Mouse (Mus musculus): Measurements from ENCODE around the gene Asb5. TPM values are rescaled to one million over a fixed set of nuclear protein-coding genes. Genes with fewer than 3 reads are reported as not detected.
A peak's percentile ranks its signal among the peaks of the same experiment; 100 is the strongest.

The Asb5 gene
- total and polyA plus RNA-seq, 3 experiments, result not detected

- TF ChIP-seq CTCF (conservative IDR thresholded peaks at IDR 0.05 in 1 of 2, IDR thresholded peaks at IDR 0.05 in 1 of 2; ENCODE audit: low read depth in 2 of 2, low read length in 2 of 2) (peak in 1 of 2 experiments; percentile 63; a peak in 2 of 4 replicates), RCOR1 (conservative IDR thresholded peaks at IDR 0.05; ENCODE audit: low read depth, low read length) (no peak), CHD1 (IDR thresholded peaks at IDR 0.05; ENCODE audit: low read depth, low read length) (no peak), KAT2A (IDR thresholded peaks at IDR 0.05; ENCODE audit: insufficient replicate concordance, low read length) (no peak), MAZ (IDR thresholded peaks at IDR 0.05; ENCODE audit: low read depth, low read length) (no peak), GABPA (IDR thresholded peaks at IDR 0.05; ENCODE audit: insufficient replicate concordance, low read depth, low read length) (no peak)
Measured at GRCm38 (mm10) chr8:54581436-54581835, 52.1 kb downstream of the Asb5 start (continued).

DNA sequence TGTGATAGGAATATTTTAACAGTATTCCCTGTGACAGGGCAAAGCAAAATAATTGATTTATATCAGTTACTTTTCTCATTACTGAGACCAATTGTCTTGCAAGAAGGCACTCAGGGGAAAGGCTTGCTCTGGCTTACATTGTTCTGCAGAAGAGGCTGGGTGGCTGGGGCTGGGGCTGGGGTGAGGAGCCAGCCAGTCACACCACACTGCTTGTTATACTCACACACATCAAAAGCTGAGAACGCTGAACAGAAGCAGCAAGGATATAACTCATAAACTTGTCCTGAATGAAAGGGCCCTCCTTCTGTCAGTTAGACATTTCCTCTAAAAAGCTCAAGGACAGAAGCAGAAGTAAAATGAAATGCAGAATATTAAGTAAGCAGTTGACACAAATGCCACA lies 53.5 kb downstream of the Asb5 start:
- dilution Hi-C loops (cut with MboI; ENCODE audit: extremely low pct_ligation_motif_present, extremely low pct_unique_long_range_greater_than_20kb, low sequenced_read_pairs) (no loop called here), in situ Hi-C loops (cut with MboI; ENCODE audit: low pct_ligation_motif_present, low pct_unique_long_range_greater_than_20kb, low sequenced_read_pairs) (no loop called here)
- peaks cover 2% of the 10 kb centered on the region for H3K9me3 ChIP-seq (replicated peaks; ENCODE audit: low read length)
- no peaks in the 10 kb centered on the region for H3K36me3 ChIP-seq (replicated peaks in 1 of 2; ENCODE audit: control insufficient read depth in 1 of 2, insufficient read depth in 1 of 2, low read length in 1 of 2)
- no peaks in the 10 kb centered on the region for H3K79me2 ChIP-seq (replicated peaks; ENCODE audit: control insufficient read depth, extremely low read depth, insufficient read depth, poor library complexity, severe bottlenecking)
- H3K27me3 ChIP-seq (replicated peaks), result no peaks in the 10 kb centered on the region
- H3K4me1 ChIP-seq (ENCODE audit: control insufficient read depth in 1 of 2, insufficient read depth in 2 of 2), result no peaks in the 10 kb centered on the region
- H3K4me3 ChIP-seq (replicated peaks in 1 of 3; ENCODE audit: low read depth in 2 of 3, low read length in 2 of 3, poor library complexity in 1 of 3), result no peak overlapping the region
- TF ChIP-seq IRF4 (IDR thresholded peaks at IDR 0.05; ENCODE audit: low read depth, low read length) (no peak), E2F4 (IDR thresholded peaks at IDR 0.05; ENCODE audit: insufficient replicate concordance, low read depth, low read length) (no peak), SMC3 (IDR thresholded peaks at IDR 0.05; ENCODE audit: low read depth, low read length) (no peak), ZNF384 (IDR thresholded peaks at IDR 0.05; ENCODE audit: low read depth, low read length) (no peak)
- no peak overlapping the region for H3K4me2 ChIP-seq (ENCODE audit: insufficient read depth, low read depth, poor library complexity, severe bottlenecking)
- no peak for DNase-seq (ENCODE audit: extremely low read depth)
- H3K9ac ChIP-seq (ENCODE audit: insufficient read depth, low read depth), result no peak overlapping the region
- no peak overlapping the region for H3K27ac ChIP-seq (ENCODE audit: insufficient read depth, low read depth)

- Histone ChIP-seq H3K4me1 (ENCODE audit: control insufficient read depth in 1 of 2, insufficient read depth in 2 of 2) (peaks cover 0 to 4% of the 10 kb centered on the region in 2 experiments; a peak in 1 of 4 replicates), H3K27ac (ENCODE audit: insufficient read depth, low read depth) (no peak overlapping the region), H3K79me2 (replicated peaks; ENCODE audit: control insufficient read depth, extremely low read depth, insufficient read depth, poor library complexity, severe bottlenecking) (no peaks in the 10 kb centered on the region), H3K9ac (ENCODE audit: insufficient read depth, low read depth) (no peak overlapping the region), H3K4me2 (ENCODE audit: insufficient read depth, low read depth, poor library complexity, severe bottlenecking) (no peak overlapping the region), H3K4me3 (replicated peaks in 1 of 3; ENCODE audit: low read depth in 2 of 3, low read length in 2 of 3, poor library complexity in 1 of 3) (no peak overlapping the region), H3K27me3 (replicated peaks) (no peaks in the 10 kb centered on the region), H3K9me3 (replicated peaks; ENCODE audit: low read length) (no peaks in the 10 kb centered on the region), H3K36me3 (replicated peaks in 1 of 2; ENCODE audit: control insufficient read depth in 1 of 2, insufficient read depth in 1 of 2, low read length in 1 of 2) (no peaks in the 10 kb centered on the region)
- no peak for DNase-seq (ENCODE audit: extremely low read depth)
- TF ChIP-seq MAX (IDR thresholded peaks at IDR 0.05; ENCODE audit: low read length), result no peak
- TF ChIP-seq CTCF (conservative IDR thresholded peaks at IDR 0.05 in 1 of 2, IDR thresholded peaks at IDR 0.05 in 1 of 2; ENCODE audit: low read depth in 2 of 2, low read length in 2 of 2), result no peak
- no peak for TF ChIP-seq CHD2 (IDR thresholded peaks at IDR 0.05; ENCODE audit: low read length)
- TF ChIP-seq ETS1 (conservative IDR thresholded peaks at IDR 0.05; ENCODE audit: low read depth, low read length), result no peak
- TF ChIP-seq POLR2A (IDR thresholded peaks at IDR 0.05; ENCODE audit: low read depth, low read length), result no peak
- TF ChIP-seq USF1 (IDR thresholded peaks at IDR 0.05; ENCODE audit: low read depth, low read length), result no peak
- TF ChIP-seq EP300 (IDR thresholded peaks at IDR 0.05; ENCODE audit: low read length), result no peak
- no peak for TF ChIP-seq MAZ (IDR thresholded peaks at IDR 0.05; ENCODE audit: low read depth, low read length)
- TF ChIP-seq JUND (conservative IDR thresholded peaks at IDR 0.05; ENCODE audit: low read depth, low read length), result no peak
- TF ChIP-seq TBP (conservative IDR thresholded peaks at IDR 0.05; ENCODE audit: low read depth, low read length), result no peak
- no peak for TF ChIP-seq USF2 (conservative IDR thresholded peaks at IDR 0.05; ENCODE audit: low read depth, low read length)
- no peak for TF ChIP-seq PAX5 (IDR thresholded peaks at IDR 0.05; ENCODE audit: low read length)
- no peak for TF ChIP-seq SMC3 (IDR thresholded peaks at IDR 0.05; ENCODE audit: low read depth, low read length)
- no peak for TF ChIP-seq GABPA (IDR thresholded peaks at IDR 0.05; ENCODE audit: insufficient replicate concordance, low read depth, low read length)
- no peak for TF ChIP-seq RCOR1 (conservative IDR thresholded peaks at IDR 0.05; ENCODE audit: low read depth, low read length)
- dilution Hi-C loops (cut with MboI; ENCODE audit: extremely low pct_ligation_motif_present, extremely low pct_unique_long_range_greater_than_20kb, low sequenced_read_pairs), result no loop called here
- in situ Hi-C loops (cut with MboI; ENCODE audit: low pct_ligation_motif_present, low pct_unique_long_range_greater_than_20kb, low sequenced_read_pairs), result no loop called here
Measured at GRCm38 (mm10) chr8:54594634-54595033, 65.3 kb downstream of the Asb5 start.

All from CH12.LX (cell line).